Mouse (Mus musculus) intestine, embryonic 16.5 days (tissue): ENCODE results near the gene Evl. TPM values are rescaled to one million over a fixed set of nuclear protein-coding genes. Genes with fewer than 3 reads are reported as not detected.
"Not testable (repeated sequence)": the region's sequence is repeated elsewhere in the genome, so short reads cannot be mapped to it uniquely, and the experiment has no call there.

ENCODE experiments used
- ATAC-seq: fragments of 200-750 bp; cut with Nextera tagmentation; 2 replicates; pipeline ENCODE4 v1.8.0; 2017; ENCODE audit warnings: moderate TSS enrichment, moderate library complexity
- H3K27ac ChIP-seq: fragments of 300-500 bp; sonication (generic); 2 replicates; pipeline ENCODE4 v1.5.1; 2014; ENCODE audit warnings: mild to moderate bottlenecking, low read length
- H3K27me3 ChIP-seq: fragments of 300-500 bp; sonication (generic); replicated peaks from 2 replicates; pipeline ENCODE4 v1.6.1; 2014; ENCODE audit warnings: low read length, control low read depth, mixed read lengths; ENCODE audit not compliant: control insufficient read depth, insufficient read depth
- H3K36me3 ChIP-seq: fragments of 300-500 bp; sonication (generic); 2 replicates; pipeline ENCODE4 v1.6.1; 2014; ENCODE audit warnings: low read length, control low read depth; ENCODE audit not compliant: control insufficient read depth, insufficient read depth
- H3K4me1 ChIP-seq: fragments of 300-500 bp; sonication (generic); 2 replicates; pipeline ENCODE4 v1.6.1; 2014; ENCODE audit warnings: low read length, control low read depth, mixed read lengths; ENCODE audit not compliant: control insufficient read depth, insufficient read depth
- H3K4me2 ChIP-seq: fragments of 300-500 bp; sonication (generic); 2 replicates; pipeline ENCODE4 v1.6.1; 2014; ENCODE audit warnings: low read depth, low read length, control low read depth
- H3K4me3 ChIP-seq: fragments of 300-500 bp; sonication (generic); 2 replicates; pipeline ENCODE4 v1.5.1; 2014; ENCODE audit warnings: mild to moderate bottlenecking, low read length
- H3K9ac ChIP-seq: fragments of 300-500 bp; sonication (generic); 2 replicates; pipeline ENCODE4 v1.6.1; 2014; ENCODE audit warnings: low read depth, low read length
- H3K9me3 ChIP-seq: fragments of 300-500 bp; sonication (generic); 2 replicates; pipeline ENCODE4 v1.6.1; 2016; ENCODE audit warnings: low read length, control low read depth; ENCODE audit not compliant: control insufficient read depth
- WGBS: fragments of 180-500 bp; shearing (Covaris S2); extraction: QIAGEN DNeasy Blood & Tissue Kit; methylation state at CpG from one replicate; pipeline ENCODE4 v1.1.7; 2014; 5-methylcytosine and 5-hydroxymethylcytosine counted together
- polyA plus RNA-seq: library from polyadenylated mRNA; unstranded; fragments of >200 nt; fragmentation: Nextera tagmentation; extraction: Ambion mirVana; gene quantifications from 2 replicates; pipeline ENCODE4 v1.2.1, GENCODE M21; 2015

Gene Evl
- 21.5 and 23.7 TPM in 2 replicates for polyA plus RNA-seq

GRCm38 (mm10) chr12:108554120-108554841 lies at the start of gene Evl:
Gene Evl (plus strand): TSS chr12:108554720.
- no peaks in the 10 kb centered on the region for H3K36me3 ChIP-seq
- 4% methylated on average over 42 of the region's 50 CpGs for WGBS
- peak within 1 kb of the TSS; percentile 91 for H3K9ac ChIP-seq
- peak; percentile 94 for ATAC-seq
- peaks cover 11% of the 10 kb centered on the region for H3K4me1 ChIP-seq
- H3K27me3 ChIP-seq, result no peaks in the 10 kb centered on the region
- H3K4me2 ChIP-seq, result peak within 1 kb of the TSS; percentile 83
- peak within 1 kb of the TSS; percentile 93 for H3K4me3 ChIP-seq
- H3K27ac ChIP-seq, result peak within 1 kb of the TSS; percentile 65
- H3K9me3 ChIP-seq, result no peaks in the 10 kb centered on the region

DNA sequence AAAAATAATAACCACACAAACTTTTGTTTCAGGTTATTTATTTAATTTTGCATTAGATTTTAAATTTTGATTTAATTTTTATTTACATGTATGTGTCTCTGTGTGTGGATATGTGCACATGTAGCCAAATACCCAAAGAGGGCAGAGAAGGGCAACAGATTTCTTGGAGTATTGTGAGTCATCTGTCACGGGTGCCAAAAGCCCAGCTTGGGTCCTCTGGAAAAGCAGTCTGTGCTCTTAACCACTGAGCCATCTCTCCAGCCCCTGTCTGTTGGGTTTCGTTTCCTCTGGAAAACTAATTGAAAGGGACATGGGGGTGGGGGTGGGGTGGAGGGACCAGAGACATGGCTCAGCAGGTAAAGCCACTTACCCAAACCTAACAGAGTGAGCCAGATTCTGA lies 48.7 kb upstream of the Evl start:
- no peak overlapping the region for H3K9ac ChIP-seq
- H3K4me1 ChIP-seq, result peaks cover 3% of the 10 kb centered on the region; the same call in 1 of the 2 replicates
- H3K36me3 ChIP-seq, result no peaks in the 10 kb centered on the region
- no peak overlapping the region for H3K4me3 ChIP-seq
- no peaks in the 10 kb centered on the region for H3K9me3 ChIP-seq
- H3K27me3 ChIP-seq, result no peaks in the 10 kb centered on the region
- no peak for ATAC-seq
- H3K4me2 ChIP-seq, result no peak overlapping the region
- H3K27ac ChIP-seq, result no peak overlapping the region
- 87% methylated on average over 2 of the region's 2 CpGs for WGBS

- H3K9ac ChIP-seq, ATAC-seq, H3K4me3 ChIP-seq, H3K9me3 ChIP-seq, H3K27me3 ChIP-seq, H3K4me1 ChIP-seq, H3K36me3 ChIP-seq, H3K4me2 ChIP-seq, H3K27ac ChIP-seq: not testable (repeated sequence)
- 84% methylated on average over 3 of the region's 3 CpGs for WGBS
Observed at GRCm38 (mm10) chr12:108507046-108507445, 47.5 kb upstream of the Evl start.

GRCm38 (mm10) chr12:108510571-108510970 lies 43.9 kb upstream of the Evl start:
- H3K27ac ChIP-seq, result no peak overlapping the region
- ATAC-seq, result no peak
- WGBS, result 59% methylated on average over 7 of the region's 7 CpGs

GRCm38 (mm10) chr12:108511009-108511408 lies 43.5 kb upstream of the Evl start:
- no peak overlapping the region for H3K27ac ChIP-seq
- ATAC-seq, result no peak
- no peaks in the 10 kb centered on the region for H3K9me3 ChIP-seq
- no peaks in the 10 kb centered on the region for H3K36me3 ChIP-seq
- H3K4me1 ChIP-seq, result no peaks in the 10 kb centered on the region
- no peak overlapping the region for H3K4me3 ChIP-seq
- 7% methylated on average over 3 of the region's 3 CpGs for WGBS
- H3K4me2 ChIP-seq, result no peak overlapping the region
- no peak overlapping the region for H3K9ac ChIP-seq
- no peaks in the 10 kb centered on the region for H3K27me3 ChIP-seq

More at GRCm38 (mm10) chr12:108510571-108510970, 43.9 kb upstream of the Evl start:
- H3K9me3 ChIP-seq, result no peaks in the 10 kb centered on the region
- H3K4me1 ChIP-seq, result no peaks in the 10 kb centered on the region
- no peaks in the 10 kb centered on the region for H3K27me3 ChIP-seq
- H3K9ac ChIP-seq, result no peak overlapping the region
- no peaks in the 10 kb centered on the region for H3K36me3 ChIP-seq
- H3K4me2 ChIP-seq, result no peak overlapping the region
- no peak overlapping the region for H3K4me3 ChIP-seq

GRCm38 (mm10) chr12:108515464-108515863 lies 39.1 kb upstream of the Evl start:
- H3K9me3 ChIP-seq, result no peaks in the 10 kb centered on the region
- H3K27me3 ChIP-seq, result no peaks in the 10 kb centered on the region
- no peak overlapping the region for H3K9ac ChIP-seq
- WGBS, result 93% methylated on average over 12 of the region's 12 CpGs
- no peak overlapping the region for H3K27ac ChIP-seq
- no peak overlapping the region for H3K4me2 ChIP-seq
- H3K36me3 ChIP-seq, result no peaks in the 10 kb centered on the region
- ATAC-seq, result no peak
- no peaks in the 10 kb centered on the region for H3K4me1 ChIP-seq
- no peak overlapping the region for H3K4me3 ChIP-seq

DNA sequence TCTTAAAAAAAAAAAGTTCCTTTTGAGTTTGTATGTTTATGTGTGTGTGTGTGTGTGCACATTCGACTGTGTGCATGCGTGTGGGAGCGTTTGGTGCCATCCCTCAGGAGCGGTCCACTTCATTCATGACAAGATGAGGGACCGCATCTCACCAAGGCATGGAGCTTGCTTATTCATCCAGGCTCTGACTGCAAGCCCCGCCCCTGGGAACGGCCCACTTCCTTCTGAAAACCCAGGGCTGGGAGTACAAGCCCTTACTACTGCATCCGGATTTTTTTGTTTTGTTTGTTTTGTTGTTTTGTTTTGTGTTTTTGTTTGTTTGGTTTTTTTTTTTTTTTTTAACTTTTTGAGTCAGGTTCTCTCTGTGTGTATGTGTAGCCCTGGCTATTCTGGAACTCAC lies 35.1 kb upstream of the Evl start:
- no peaks in the 10 kb centered on the region for H3K27me3 ChIP-seq
- WGBS, result 70% methylated on average over 8 of the region's 8 CpGs
- H3K36me3 ChIP-seq, result no peaks in the 10 kb centered on the region
- H3K9me3 ChIP-seq, result no peaks in the 10 kb centered on the region
- no peak for ATAC-seq
- H3K4me3 ChIP-seq, result no peak overlapping the region
- H3K9ac ChIP-seq, result no peak overlapping the region
- H3K4me1 ChIP-seq, result no peaks in the 10 kb centered on the region
- H3K4me2 ChIP-seq, result no peak overlapping the region
- H3K27ac ChIP-seq, result no peak overlapping the region

DNA sequence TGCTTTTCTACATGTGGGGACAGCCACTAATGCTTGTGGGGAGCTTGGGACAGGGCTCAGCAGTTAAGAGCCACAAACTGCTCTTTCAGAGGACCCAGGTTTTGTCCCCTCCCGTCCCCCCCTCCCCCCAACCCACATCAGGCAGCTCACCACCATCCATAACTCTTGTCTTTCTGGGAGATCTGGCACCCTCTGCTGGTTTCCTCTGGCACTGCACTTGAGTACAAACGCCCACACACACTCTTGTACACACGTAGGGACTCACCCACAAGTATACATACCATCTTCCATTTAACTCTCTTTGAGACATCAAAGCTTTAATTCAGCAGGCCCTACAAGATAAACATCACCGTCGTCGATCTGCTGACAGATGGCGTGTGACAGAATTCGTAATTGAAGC lies 25.3 kb upstream of the Evl start:
- Histone ChIP-seq H3K9ac (no peak overlapping the region), H3K27ac (no peak overlapping the region), H3K4me3 (no peak overlapping the region), H3K4me2 (no peak overlapping the region), H3K4me1 (no peaks in the 10 kb centered on the region), H3K27me3 (no peaks in the 10 kb centered on the region), H3K9me3 (no peaks in the 10 kb centered on the region), H3K36me3 (no peaks in the 10 kb centered on the region)
- no peak for ATAC-seq
- WGBS, result 52% methylated on average over 8 of the region's 8 CpGs

DNA sequence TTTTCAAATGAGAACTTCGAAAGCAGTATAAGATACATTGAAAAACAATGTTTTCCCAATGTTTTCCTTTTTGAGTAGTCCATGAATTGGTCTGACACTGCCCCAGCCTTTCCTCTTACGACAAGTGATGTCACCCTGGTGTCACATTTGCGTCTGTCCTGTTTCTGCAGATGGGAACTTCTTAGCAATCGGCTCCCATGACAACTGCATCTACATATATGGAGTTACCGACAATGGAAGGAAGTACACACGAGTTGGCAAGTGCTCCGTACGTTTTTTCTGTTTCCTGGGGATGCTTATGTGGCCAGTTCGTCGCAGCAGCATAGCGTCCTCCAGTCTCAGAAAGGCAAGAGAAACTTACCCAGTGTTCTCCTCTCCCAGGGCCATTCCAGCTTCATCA lies 20.0 kb upstream of the Evl start:
- Histone ChIP-seq H3K4me1 (no peaks in the 10 kb centered on the region), H3K9ac (no peak overlapping the region)
- 84% methylated on average over 11 of the region's 11 CpGs for WGBS

DNA sequence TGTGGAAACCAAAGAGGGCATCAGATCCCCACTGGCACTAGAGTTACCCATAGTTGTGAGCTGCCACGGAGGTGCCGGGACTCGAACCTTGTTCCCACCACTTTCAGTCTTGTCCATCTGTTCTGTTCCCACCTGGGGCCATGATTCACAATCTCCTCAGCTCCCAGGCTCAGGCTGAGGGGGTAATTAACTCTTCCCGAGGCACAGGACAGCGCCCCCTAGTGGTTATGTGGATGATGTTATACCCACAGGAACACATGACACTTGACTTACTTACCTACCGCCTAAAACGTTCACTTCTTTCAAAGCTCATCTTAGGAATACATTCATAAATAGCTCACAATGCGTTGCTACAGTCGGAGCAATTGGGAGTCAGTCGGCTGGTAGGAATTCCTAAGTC lies 18.1 kb upstream of the Evl start:
- Histone ChIP-seq H3K4me2 (no peak overlapping the region), H3K4me3 (no peak overlapping the region), H3K9ac (no peak overlapping the region), H3K4me1 (no peaks in the 10 kb centered on the region), H3K27ac (no peak overlapping the region), H3K36me3 (no peaks in the 10 kb centered on the region), H3K9me3 (no peaks in the 10 kb centered on the region), H3K27me3 (no peaks in the 10 kb centered on the region)
- ATAC-seq, result no peak
- 72% methylated on average over 10 of the region's 10 CpGs for WGBS

More for the DNA sequence above, 20.0 kb upstream of the Evl start:
- H3K27me3 ChIP-seq, result no peaks in the 10 kb centered on the region
- no peak overlapping the region for H3K4me2 ChIP-seq
- H3K9me3 ChIP-seq, result no peaks in the 10 kb centered on the region
- no peaks in the 10 kb centered on the region for H3K36me3 ChIP-seq
- H3K27ac ChIP-seq, result no peak overlapping the region
- ATAC-seq, result no peak
- H3K4me3 ChIP-seq, result no peak overlapping the region
